In the genomic region with DNA sequence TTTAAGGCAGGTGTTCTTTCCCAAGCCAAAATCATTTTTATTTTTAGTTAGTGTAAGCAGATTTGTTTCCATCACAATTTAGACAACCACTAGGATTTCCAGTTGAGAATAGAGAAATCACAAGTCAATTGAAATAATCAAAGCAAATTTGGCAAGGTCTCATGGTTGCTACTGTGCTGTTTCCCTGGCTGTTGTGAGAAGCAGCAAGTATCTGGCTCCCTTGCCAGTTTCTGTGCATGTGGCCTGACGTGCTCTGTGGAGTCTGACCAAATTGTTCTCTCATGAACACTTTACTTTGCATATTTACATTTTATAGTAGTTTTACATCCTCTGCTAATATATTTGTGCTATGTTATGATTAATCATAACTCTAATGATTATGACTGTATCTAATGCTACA, we compare ENCODE assay signal across 20 mouse cellular contexts.
DNase-seq lines count a peak whose midpoint lies in the region; ATAC-seq lines count a peak whose summit lies in the region.
"Had no signal": no experiment of that assay in that cellular context is flagged by ENCODE, and none has a peak within 500 bp of the region (broad histone marks: within the 10 kb centered on the region; RNA-seq: fewer than 3 reads in every experiment).

No protein-coding gene starts in this region.

- no peak overlapping the region for H3K27ac ChIP-seq in hindbrain, embryonic 16.5 days (ENCODE audit: low read depth, low read length)
- H3K27ac ChIP-seq in hindbrain, embryonic 14.5 days = no peak overlapping the region
- H3K27ac ChIP-seq: heart, embryonic 10.5 days; midbrain, embryonic 10.5 days had no signal

- H3K9ac ChIP-seq in hindbrain, embryonic 16.5 days (ENCODE audit: low read depth, low read length) = no peak overlapping the region
- H3K9ac ChIP-seq in hindbrain, embryonic 14.5 days = no peak overlapping the region

- no peaks in the 10 kb centered on the region for H3K9me3 ChIP-seq in hindbrain, embryonic 16.5 days (ENCODE audit: control insufficient read depth, low read length)
- no peaks in the 10 kb centered on the region for H3K9me3 ChIP-seq in hindbrain, embryonic 14.5 days (ENCODE audit: control insufficient read depth, low read length)
- H3K9me3 ChIP-seq: heart, embryonic 10.5 days; midbrain, embryonic 10.5 days had no signal

- H3K27me3 ChIP-seq in hindbrain, embryonic 16.5 days (replicated peaks; ENCODE audit: control insufficient read depth, insufficient read depth, low read length) = no peaks in the 10 kb centered on the region
- no peaks in the 10 kb centered on the region for H3K27me3 ChIP-seq in hindbrain, embryonic 14.5 days (ENCODE audit: control insufficient read depth, insufficient read depth, low read length)

- ATAC-seq in cerebellum, adult (ENCODE audit: insufficient number of reproducible peaks, low FRiP score, low TSS enrichment) = peak; percentile 68; the same call in 1 of the 2 replicates
- peak; percentile 70; the same call in 1 of the 2 replicates for ATAC-seq in hindbrain, embryonic 16.5 days
- ATAC-seq in hindbrain, embryonic 14.5 days (ENCODE audit: low FRiP score) = no peak
- ATAC-seq: activated CD4-positive, CD25-positive, alpha-beta regulatory T cell, adult 4 months; intestine, postnatal 0 days had no signal

- no peaks in the 10 kb centered on the region for H3K36me3 ChIP-seq in hindbrain, embryonic 16.5 days (ENCODE audit: control insufficient read depth, insufficient read depth, low read length)
- no peaks in the 10 kb centered on the region for H3K36me3 ChIP-seq in hindbrain, embryonic 14.5 days (replicated peaks; ENCODE audit: control insufficient read depth, insufficient read depth)
- H3K36me3 ChIP-seq: heart, embryonic 10.5 days; midbrain, embryonic 10.5 days had no signal

- DNase-seq in cerebellum, postnatal 4 days (ENCODE audit: low spot score in 2 of 2) = no peak
- no peak for DNase-seq in hindbrain, embryonic 14.5 days (ENCODE audit: low spot score)
- DNase-seq in brain, adult 2 months (ENCODE audit: low read depth, low spot score) = peak; percentile 79
- DNase-seq in cerebellum, adult 9-11 months = peak; percentile 63
- DNase-seq in thymus, postnatal 0 days (ENCODE audit: low spot score) = no peak
- DNase-seq in right cerebral cortex, adult 2 months (ENCODE audit: low spot score in 2 of 2) = no peak
- DNase-seq: adrenal gland, adult 8-10 months; embryo, embryonic 11 days; gastrocnemius, postnatal 10 days; heart, postnatal 4 days; kidney, postnatal 36 days; lung, adult 18-20 months; lung, postnatal 10 days had no signal

- H3K4me2 ChIP-seq in hindbrain, embryonic 16.5 days (ENCODE audit: low read length) = no peak overlapping the region
- H3K4me2 ChIP-seq in hindbrain, embryonic 14.5 days (replicated peaks) = no peak overlapping the region
- H3K4me2 ChIP-seq: liver, embryonic 11.5 days had no signal

- no peak overlapping the region for H3K4me3 ChIP-seq in hindbrain, embryonic 16.5 days (ENCODE audit: low read length)
- H3K4me3 ChIP-seq in hindbrain, embryonic 14.5 days (replicated peaks; ENCODE audit: low read length) = no peak overlapping the region
- H3K4me3 ChIP-seq: heart, embryonic 10.5 days; midbrain, embryonic 10.5 days had no signal

- WGBS in hindbrain, embryonic 16.5 days = 60% methylated on average over 1 of the region's 1 CpGs
- WGBS in hindbrain, embryonic 14.5 days = 68% methylated on average over 1 of the region's 1 CpGs

- no peaks in the 10 kb centered on the region for H3K4me1 ChIP-seq in hindbrain, embryonic 16.5 days (ENCODE audit: control insufficient read depth, insufficient read depth, low read depth, low read length)
- H3K4me1 ChIP-seq in hindbrain, embryonic 14.5 days (replicated peaks; ENCODE audit: control insufficient read depth, insufficient read depth, low read length) = no peaks in the 10 kb centered on the region
- H3K4me1 ChIP-seq: heart, embryonic 10.5 days; midbrain, embryonic 10.5 days had no signal

Comparison
In these comparisons a context has a peak if more than half of its experiments do, and no peak if none do; other contexts are left out.
1. DNase-seq: peak in brain, adult 2 months (single experiment) and cerebellum, adult 9-11 months (single experiment); none in cerebellum, postnatal 4 days (0 of 2), hindbrain, embryonic 14.5 days (single experiment), thymus, postnatal 0 days (single experiment) and right cerebral cortex, adult 2 months (0 of 2).